Mouse (Mus musculus): ENCODE data around the gene Tsen2. TPM values are rescaled to one million over a fixed set of nuclear protein-coding genes. Genes with fewer than 3 reads are reported as not detected.

Tsen2 gene
- polyA plus RNA-seq, 1 experiment from 2014 or later = 32.0 TPM

Other genes with a start within 250 kb of the Tsen2 start
- 0.41 and 0.55 TPM in 2 replicates for gene Pparg, start 183.7 kb upstream of the Tsen2 start, polyA plus RNA-seq (2015; fragmentation: Nextera tagmentation; extraction: Ambion mirVana)
- gene Mkrn2os, start 47.9 kb downstream of the Tsen2 start, polyA plus RNA-seq (2015; fragmentation: Nextera tagmentation; extraction: Ambion mirVana) = 0.29 and 0.46 TPM in 2 replicates
- 38.0 and 39.0 TPM in 2 replicates for gene Mkrn2, start 57.2 kb downstream of the Tsen2 start, polyA plus RNA-seq (2015; fragmentation: Nextera tagmentation; extraction: Ambion mirVana)
- gene Raf1, start 132.0 kb downstream of the Tsen2 start, polyA plus RNA-seq (2015; fragmentation: Nextera tagmentation; extraction: Ambion mirVana) = 110 and 124 TPM in 2 replicates
- 1.9 TPM in 2 replicates for gene Tmem40, start 217.7 kb downstream of the Tsen2 start, polyA plus RNA-seq (2015; fragmentation: Nextera tagmentation; extraction: Ambion mirVana)
- gene Cand2, start 229.9 kb downstream of the Tsen2 start, polyA plus RNA-seq (2015; fragmentation: Nextera tagmentation; extraction: Ambion mirVana) = 10.0 and 13.9 TPM in 2 replicates